Mouse (Mus musculus) CH12.LX (cell line): ENCODE results near the gene Aip. TPM values are rescaled to one million over a fixed set of nuclear protein-coding genes. Genes with fewer than 3 reads are reported as not detected.

Experiments
- DNase-seq: peaks from one replicate; pipeline ENCODE4 v3.0.0-alpha.2; 2013; ENCODE audit errors: extremely low read depth
- H3K27ac ChIP-seq: 2 replicates; pipeline ENCODE4 v1.5.1; 2012; ENCODE audit warnings: low read depth, mild to moderate bottlenecking, control low read depth, moderate library complexity; ENCODE audit not compliant: insufficient read depth
- H3K27me3 ChIP-seq: replicated peaks from 2 replicates; pipeline ENCODE3; 2012; ENCODE audit warnings: inconsistent platforms
- H3K36me3 ChIP-seq, 2 experiments: replicated peaks in 1 of 2; 2 replicates each; pipeline versions ENCODE3 to v1.6.1; 2012; ENCODE audit warnings: inconsistent platforms in 1 of 2, low read length in 1 of 2, mild to moderate bottlenecking in 1 of 2, mixed read lengths in 1 of 2, moderate library complexity in 1 of 2; ENCODE audit not compliant: control insufficient read depth in 1 of 2, insufficient read depth in 1 of 2
- H3K4me1 ChIP-seq, 2 experiments: 2 replicates each; pipeline ENCODE4 v1.6.1; 2012; ENCODE audit warnings: inconsistent platforms in 1 of 2, moderate library complexity in 1 of 2; ENCODE audit not compliant: insufficient read depth in 2 of 2, control insufficient read depth in 1 of 2
- H3K4me2 ChIP-seq: 2 replicates; pipeline ENCODE4 v1.6.1; 2012; ENCODE audit warnings: low read depth, mild to moderate bottlenecking, control low read depth; ENCODE audit not compliant: poor library complexity, insufficient read depth, severe bottlenecking
- H3K4me3 ChIP-seq, 3 experiments: fragments of 150-350 bp in 1 of 3; sonication (generic) in 1 of 3; replicated peaks in 1 of 3; 2 replicates each; pipeline versions ENCODE3 to v1.5.1; 2011 to 2012; ENCODE audit warnings: low read depth in 2 of 3, low read length in 2 of 3, mild to moderate bottlenecking in 2 of 3, moderate library complexity in 2 of 3, control low read depth in 1 of 3, improper control_type of control experiment in 1 of 3, inconsistent platforms in 1 of 3, mixed read lengths in 1 of 3; ENCODE audit not compliant: poor library complexity in 1 of 3
- H3K79me2 ChIP-seq: replicated peaks from 2 replicates; pipeline ENCODE4 v1.6.1; 2012; ENCODE audit warnings: mild to moderate bottlenecking, moderate library complexity; ENCODE audit not compliant: control insufficient read depth, poor library complexity, insufficient read depth, severe bottlenecking; ENCODE audit errors: extremely low read depth
- H3K9ac ChIP-seq: 2 replicates; pipeline ENCODE4 v1.6.1; 2012; ENCODE audit warnings: low read depth, mild to moderate bottlenecking, control low read depth, moderate library complexity; ENCODE audit not compliant: insufficient read depth
- H3K9me3 ChIP-seq: replicated peaks from 2 replicates; pipeline ENCODE3; 2012; ENCODE audit warnings: low read length, inconsistent platforms, mixed read lengths
- BHLHE40 ChIP-seq: IDR thresholded peaks from 2 replicates; pipeline ENCODE4 v1.6.1; 2011; ENCODE audit warnings: mild to moderate bottlenecking, low read depth, low read length, improper control_type of control experiment
- CHD1 ChIP-seq: IDR thresholded peaks from 2 replicates; pipeline ENCODE4 v1.6.1; 2012; ENCODE audit warnings: low read depth, low read length, improper control_type of control experiment, inconsistent platforms
- CHD2 ChIP-seq: IDR thresholded peaks from 2 replicates; pipeline ENCODE4 v1.6.1; 2011; ENCODE audit warnings: low read length, improper control_type of control experiment
- E2F4 ChIP-seq: IDR thresholded peaks from 2 replicates; pipeline ENCODE4 v1.6.1; 2011; ENCODE audit warnings: low read depth, low read length, improper control_type of control experiment; ENCODE audit not compliant: insufficient replicate concordance
- ELF1 ChIP-seq: IDR thresholded peaks from 2 replicates; pipeline ENCODE4 v1.6.1; 2014; ENCODE audit warnings: low read depth, mild to moderate bottlenecking, inconsistent platforms, low read length, improper control_type of control experiment
- EP300 ChIP-seq: IDR thresholded peaks from 2 replicates; pipeline ENCODE4 v1.6.1; 2011; ENCODE audit warnings: low read length, improper control_type of control experiment
- ETS1 ChIP-seq: conservative IDR thresholded peaks from 2 replicates; pipeline ENCODE4 v1.6.1; 2012; ENCODE audit warnings: low read depth, mild to moderate bottlenecking, inconsistent platforms, low read length, improper control_type of control experiment, moderate library complexity
- GABPA ChIP-seq: IDR thresholded peaks from 2 replicates; pipeline ENCODE4 v1.6.1; 2012; ENCODE audit warnings: low read depth, low read length, improper control_type of control experiment, inconsistent platforms; ENCODE audit not compliant: insufficient replicate concordance
- HCFC1 ChIP-seq: IDR thresholded peaks from 2 replicates; pipeline ENCODE4 v1.6.1; 2012; ENCODE audit warnings: low read depth, mild to moderate bottlenecking, inconsistent platforms, low read length, improper control_type of control experiment
- IRF4 ChIP-seq: IDR thresholded peaks from 2 replicates; pipeline ENCODE4 v1.6.1; 2014; ENCODE audit warnings: low read depth, mild to moderate bottlenecking, inconsistent platforms, low read length, improper control_type of control experiment
- JUN ChIP-seq: IDR thresholded peaks from 2 replicates; pipeline ENCODE4 v1.6.1; 2011; ENCODE audit warnings: low read depth, mild to moderate bottlenecking, low read length, improper control_type of control experiment, moderate library complexity; ENCODE audit not compliant: insufficient read depth
- JUND ChIP-seq: conservative IDR thresholded peaks from 2 replicates; pipeline ENCODE4 v1.6.1; 2011; ENCODE audit warnings: low read depth, low read length, improper control_type of control experiment
- KAT2A ChIP-seq: IDR thresholded peaks from 2 replicates; pipeline ENCODE4 v1.6.1; 2012; ENCODE audit warnings: low read length, improper control_type of control experiment, inconsistent platforms; ENCODE audit not compliant: insufficient replicate concordance
- MAX ChIP-seq: IDR thresholded peaks from 2 replicates; pipeline ENCODE4 v1.6.1; 2011; ENCODE audit warnings: low read length, improper control_type of control experiment
- MAZ ChIP-seq: IDR thresholded peaks from 2 replicates; pipeline ENCODE4 v1.6.1; 2012; ENCODE audit warnings: low read depth, mild to moderate bottlenecking, inconsistent platforms, low read length, improper control_type of control experiment, moderate library complexity
- MEF2A ChIP-seq: IDR thresholded peaks from 2 replicates; pipeline ENCODE4 v1.6.1; 2014; ENCODE audit warnings: low read depth, mild to moderate bottlenecking, inconsistent platforms, low read length, improper control_type of control experiment, borderline replicate concordance
- MYC ChIP-seq: IDR thresholded peaks from 2 replicates; pipeline ENCODE4 v1.6.1; 2011; ENCODE audit warnings: low read depth, mild to moderate bottlenecking, improper control_type of control experiment, low read length
- NELFE ChIP-seq: IDR thresholded peaks from 2 replicates; pipeline ENCODE4 v1.6.1; 2011; ENCODE audit warnings: low read depth, low read length, improper control_type of control experiment
- NRF1 ChIP-seq: IDR thresholded peaks from 2 replicates; pipeline ENCODE4 v1.6.1; 2014; ENCODE audit warnings: low read depth, mild to moderate bottlenecking, inconsistent platforms, low read length, improper control_type of control experiment, moderate library complexity
- POLR2A ChIP-seq: IDR thresholded peaks from 2 replicates; pipeline ENCODE4 v1.6.1; 2011; ENCODE audit warnings: low read depth, mild to moderate bottlenecking, improper control_type of control experiment, low read length
- RAD21 ChIP-seq: IDR thresholded peaks from 2 replicates; pipeline ENCODE4 v1.6.1; 2011; ENCODE audit warnings: low read depth, mild to moderate bottlenecking, low read length, improper control_type of control experiment, moderate library complexity
- RCOR1 ChIP-seq: conservative IDR thresholded peaks from 2 replicates; pipeline ENCODE4 v1.6.1; 2012; ENCODE audit warnings: low read depth, mild to moderate bottlenecking, inconsistent platforms, low read length, improper control_type of control experiment
- SIN3A ChIP-seq: IDR thresholded peaks from 2 replicates; pipeline ENCODE4 v1.6.1; 2012; ENCODE audit warnings: low read length, improper control_type of control experiment, inconsistent platforms
- SMC3 ChIP-seq: IDR thresholded peaks from 2 replicates; pipeline ENCODE4 v1.6.1; 2011; ENCODE audit warnings: low read depth, low read length, improper control_type of control experiment
- TBP ChIP-seq: conservative IDR thresholded peaks from 2 replicates; pipeline ENCODE4 v1.6.1; 2011; ENCODE audit warnings: low read depth, low read length, improper control_type of control experiment
- TCF12 ChIP-seq: IDR thresholded peaks from 2 replicates; pipeline ENCODE4 v1.6.1; 2014; ENCODE audit warnings: low read depth, mild to moderate bottlenecking, inconsistent platforms, low read length, improper control_type of control experiment
- UBTF ChIP-seq: IDR thresholded peaks from 2 replicates; pipeline ENCODE4 v1.6.1; 2012; ENCODE audit warnings: low read depth, mild to moderate bottlenecking, inconsistent platforms, low read length, improper control_type of control experiment, moderate library complexity
- USF1 ChIP-seq: IDR thresholded peaks from 2 replicates; pipeline ENCODE4 v1.6.1; 2014; ENCODE audit warnings: low read depth, mild to moderate bottlenecking, inconsistent platforms, low read length, improper control_type of control experiment
- ZC3H11A ChIP-seq: IDR thresholded peaks from 2 replicates; pipeline ENCODE4 v1.6.1; 2012; ENCODE audit warnings: low read depth, mild to moderate bottlenecking, inconsistent platforms, low read length, improper control_type of control experiment
- ZKSCAN1 ChIP-seq: IDR thresholded peaks from 2 replicates; pipeline ENCODE4 v1.6.1; 2012; ENCODE audit warnings: low read depth, inconsistent platforms, low read length, improper control_type of control experiment, borderline replicate concordance
- ZMIZ1 ChIP-seq: IDR thresholded peaks from 2 replicates; pipeline ENCODE4 v1.6.1; 2012; ENCODE audit warnings: low read depth, mild to moderate bottlenecking, inconsistent platforms, low read length, improper control_type of control experiment
- ZNF384 ChIP-seq: IDR thresholded peaks from 2 replicates; pipeline ENCODE4 v1.6.1; 2012; ENCODE audit warnings: low read depth, low read length, improper control_type of control experiment, inconsistent platforms
- dilution Hi-C: fragments of 300-500 bp; cut with MboI; formaldehyde crosslinking; loops from 2 replicates; pipeline ENCODE4 v1.14.3; 2020; ENCODE audit warnings: low sequenced_read_pairs; ENCODE audit not compliant: extremely low pct_unique_long_range_greater_than_20kb, extremely low pct_ligation_motif_present
- in situ Hi-C: fragments of 300-500 bp; cut with MboI; formaldehyde crosslinking; loops from 3 replicates; pipeline ENCODE4 v1.14.3; 2019; ENCODE audit warnings: low sequenced_read_pairs, low pct_ligation_motif_present, low pct_unique_long_range_greater_than_20kb, mixed read lengths
- polyA plus RNA-seq: library from polyadenylated mRNA; unstranded; fragments of >175 nt; gene quantifications from 2 replicates; pipeline ENCODE4 v1.2.1, GENCODE M21; 2012; ENCODE audit warnings: low read depth; ENCODE audit not compliant: insufficient read length
- total RNA-seq, 2 experiments: library from RNA; depleted of rRNA; stranded (reverse); fragments of 300-350 nt in 1 of 2; fragments of >200 nt in 1 of 2; gene quantifications; 2 replicates each; pipeline ENCODE4 v1.2.3; 2012 to 2014

The Aip gene
- total and polyA plus RNA-seq, 3 experiments, result 11.7 to 64.8 (median 39.7) TPM

DNA sequence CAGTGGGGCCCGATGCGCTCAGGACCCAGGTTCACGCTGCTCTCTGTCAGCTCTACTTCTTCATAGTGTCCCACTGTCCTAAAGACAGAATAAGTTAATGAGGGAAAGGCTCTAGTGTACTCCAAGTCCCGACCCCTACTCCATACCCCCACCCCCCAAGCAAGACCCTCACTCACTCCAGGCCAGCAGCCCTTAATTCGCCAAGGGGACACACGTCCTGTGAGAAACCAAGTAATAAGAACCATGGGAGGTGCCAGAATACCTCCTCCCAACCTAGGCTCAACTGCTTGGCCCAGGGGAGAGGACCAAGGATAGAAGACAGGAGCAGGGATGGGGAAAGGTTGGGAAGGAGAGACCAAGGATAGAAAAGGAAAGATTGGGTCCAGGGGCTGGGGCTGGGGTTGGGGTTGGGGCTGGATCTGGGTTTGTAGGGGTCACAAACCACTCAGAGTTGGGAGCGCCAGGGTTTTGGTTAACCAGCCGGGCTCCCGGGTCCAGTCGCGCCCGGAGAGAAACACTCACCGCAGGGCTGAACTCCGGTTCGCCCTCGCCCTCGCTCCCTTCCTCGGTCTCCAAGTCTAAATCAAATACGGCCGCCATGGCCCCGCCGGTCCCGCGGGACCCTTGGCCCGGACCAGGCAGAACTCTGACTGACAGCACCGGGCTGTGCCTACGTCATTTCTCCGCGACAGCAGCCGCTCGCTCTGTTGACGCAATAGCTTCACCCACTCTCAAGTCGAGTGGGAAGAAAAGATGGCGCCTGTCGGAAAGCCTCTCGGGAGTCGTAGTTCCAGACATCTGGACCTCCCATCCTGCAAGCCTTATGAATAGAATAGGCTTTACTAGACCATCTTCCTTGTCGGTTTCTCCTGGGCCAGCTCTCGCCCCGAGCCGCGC, 37.2 kb upstream of the Aip start, which contains the start of gene Rps6kb2:
Gene Rps6kb2, minus strand, starts transcription at position 709 of the 897 bp plus-strand sequence.
- H3K27ac ChIP-seq, result no peak within 1 kb of the TSS; the same call in 1 of the 2 replicates
- H3K9ac ChIP-seq, result peak within 1 kb of the TSS; percentile 95
- dilution Hi-C loops (no loop called here), in situ Hi-C loops (no loop called here)
- peaks cover 9 to 40% of the 10 kb centered on the region in 2 experiments for H3K4me1 ChIP-seq
- no peaks in the 10 kb centered on the region for H3K9me3 ChIP-seq
- TF ChIP-seq EP300 (no peak), POLR2A (peak; percentile 74), GABPA (peak; percentile 41; the same call in 1 of the 2 replicates), USF1 (no peak), E2F4 (no peak), MYC (0 out of 2 replicates have a peak, but pooled peaks have one; percentile 17), IRF4 (peak; percentile 58; the same call in 1 of the 2 replicates), JUN (no peak), TBP (peak; percentile 60; the same call in 1 of the 2 replicates), CHD2 (no peak), ZMIZ1 (peak; percentile 56; the same call in 1 of the 2 replicates), RAD21 (no peak), ZNF384 (no peak), MEF2A (peak; percentile 72), ZC3H11A (no peak), TCF12 (peak; percentile 79), UBTF (no peak), JUND (peak; percentile 32; the same call in 1 of the 2 replicates), NRF1 (peak; percentile 61), ZKSCAN1 (no peak), SMC3 (no peak), BHLHE40 (no peak), MAZ (peak; percentile 68; the same call in 1 of the 2 replicates), ETS1 (0 out of 2 replicates have a peak, but pooled peaks have one; percentile 37), ELF1 (peak; percentile 70), KAT2A (peak; percentile 96; the same call in 1 of the 2 replicates), NELFE (peak; percentile 64), CHD1 (no peak), RCOR1 (no peak), SIN3A (peak; percentile 94), HCFC1 (peak; percentile 97), MAX (peak; percentile 61; the same call in 1 of the 2 replicates)
- H3K79me2 ChIP-seq, result peaks cover 10% of the 10 kb centered on the region
- H3K4me3 ChIP-seq, result peak within 1 kb of the TSS; percentile 56 to 71 (median 67)
- DNase-seq, result peak; percentile 97
- H3K36me3 ChIP-seq, result peaks cover 33 to 54% of the 10 kb centered on the region in 2 experiments
- peak within 1 kb of the TSS; percentile 92 for H3K4me2 ChIP-seq
- no peaks in the 10 kb centered on the region for H3K27me3 ChIP-seq
